Mouse (Mus musculus) G1E-ER4 (cell line): ENCODE measurements around the gene Gstp3. TPM values are rescaled to one million over a fixed set of nuclear protein-coding genes. Genes with fewer than 3 reads are reported as not detected.

Experiments
- GATA1 ChIP-seq: IDR thresholded peaks from one replicate; pipeline ENCODE4 v1.8.0; 2012; ENCODE audit warnings: low read length, inconsistent platforms
- polyA plus RNA-seq: library from polyadenylated mRNA; stranded (reverse); fragments of >175 nt; gene quantifications from 2 replicates; pipeline ENCODE4 v1.2.3, GENCODE M21; 2012

The Gstp3 gene
- 4.1 and 7.7 TPM in 2 replicates for polyA plus RNA-seq

- no peak for TF ChIP-seq GATA1
Measured at GRCm38 (mm10) chr19:4059069-4059740, at the start of gene Gstp3. Gene Gstp3, minus strand, starts transcription at chr19:4059569.

- no peak for TF ChIP-seq GATA1
Measured at GRCm38 (mm10) chr19:4108535-4108934, 49.2 kb upstream of the Gstp3 start.

- TF ChIP-seq GATA1 = no peak
Measured at GRCm38 (mm10) chr19:4106654-4107053, 47.3 kb upstream of the Gstp3 start.

GRCm38 (mm10) chr19:4104675-4105194 lies 45.4 kb upstream of the Gstp3 start:
- TF ChIP-seq GATA1 = no peak

GRCm38 (mm10) chr19:4103792-4104191 lies 44.4 kb upstream of the Gstp3 start:
- TF ChIP-seq GATA1 = no peak

- no peak for TF ChIP-seq GATA1
Measured at GRCm38 (mm10) chr19:4103294-4103693, 43.9 kb upstream of the Gstp3 start.

- TF ChIP-seq GATA1 = no peak
Measured at GRCm38 (mm10) chr19:4102626-4103025, 43.3 kb upstream of the Gstp3 start.

- no peak for TF ChIP-seq GATA1
Measured at GRCm38 (mm10) chr19:4102049-4102448, 42.7 kb upstream of the Gstp3 start.

- no peak for TF ChIP-seq GATA1
Measured at GRCm38 (mm10) chr19:4101466-4101865, 42.1 kb upstream of the Gstp3 start.

- TF ChIP-seq GATA1 = no peak
Measured at GRCm38 (mm10) chr19:4100718-4101261, 41.4 kb upstream of the Gstp3 start.

GRCm38 (mm10) chr19:4099837-4100717 lies 40.7 kb upstream of the Gstp3 start, which contains the start of gene Pitpnm1:
Gene Pitpnm1, plus strand, starts transcription at chr19:4099998.
- no peak for TF ChIP-seq GATA1

- no peak for TF ChIP-seq GATA1
Measured at GRCm38 (mm10) chr19:4099056-4099455, 39.7 kb upstream of the Gstp3 start.

- no peak for TF ChIP-seq GATA1
Measured at GRCm38 (mm10) chr19:4098426-4098825, 39.1 kb upstream of the Gstp3 start.

- TF ChIP-seq GATA1 = no peak
Measured at GRCm38 (mm10) chr19:4097441-4097825, 38.1 kb upstream of the Gstp3 start.

- no peak for TF ChIP-seq GATA1
Measured at GRCm38 (mm10) chr19:4096642-4097440, 37.5 kb upstream of the Gstp3 start, which contains the start of gene Cdk2ap2. Gene Cdk2ap2, plus strand, starts transcription at chr19:4097182.
